Mouse (Mus musculus) intestine, postnatal 0 days (tissue): ENCODE measurements at regions not wholly inside any gene's neighbourhood (a gene's known extent, or its start where the extent isn't known, plus 50 kb on each side); places are given as distances from the start of the nearest gene placed in this dataset.
"Not testable (repeated sequence)": the region's sequence is repeated elsewhere in the genome, so short reads cannot be mapped to it uniquely, and the experiment has no call there.

Experiments
- ATAC-seq: fragments of 200-750 bp; cut with Nextera tagmentation; 2 replicates; pipeline ENCODE4 v1.8.0; 2017; ENCODE audit warnings: mild to moderate bottlenecking, moderate TSS enrichment, moderate library complexity
- H3K27ac ChIP-seq: fragments of 300-500 bp; sonication (generic); 2 replicates; pipeline ENCODE4 v1.5.1; 2014; ENCODE audit warnings: mild to moderate bottlenecking, low read depth, low read length, moderate library complexity
- H3K27me3 ChIP-seq: fragments of 300-500 bp; sonication (generic); replicated peaks from 2 replicates; pipeline ENCODE4 v1.6.1; 2014; ENCODE audit warnings: low read length, mixed read lengths; ENCODE audit not compliant: control insufficient read depth, insufficient read depth
- H3K36me3 ChIP-seq: fragments of 300-500 bp; sonication (generic); 2 replicates; pipeline ENCODE4 v1.6.1; 2014; ENCODE audit warnings: mild to moderate bottlenecking, moderate library complexity; ENCODE audit not compliant: control insufficient read depth, insufficient read depth
- H3K4me1 ChIP-seq: fragments of 300-500 bp; sonication (generic); replicated peaks from 2 replicates; pipeline ENCODE4 v1.6.1; 2014; ENCODE audit warnings: antibody characterized with exemption, low read length, mixed read lengths; ENCODE audit not compliant: control insufficient read depth, insufficient read depth
- H3K4me2 ChIP-seq: fragments of 300-500 bp; sonication (generic); replicated peaks from 2 replicates; pipeline ENCODE4 v1.6.1; 2014; ENCODE audit warnings: low read depth, mild to moderate bottlenecking, moderate library complexity
- H3K4me3 ChIP-seq: fragments of 300-500 bp; sonication (generic); 2 replicates; pipeline ENCODE4 v1.5.1; 2014; ENCODE audit warnings: low read depth, low read length
- H3K9ac ChIP-seq: fragments of 300-500 bp; sonication (generic); 2 replicates; pipeline ENCODE4 v1.6.1; 2014; ENCODE audit warnings: mild to moderate bottlenecking, low read depth, low read length
- H3K9me3 ChIP-seq: fragments of 300-500 bp; sonication (generic); 2 replicates; pipeline ENCODE4 v1.6.1; 2016; ENCODE audit warnings: mixed run types; ENCODE audit not compliant: control insufficient read depth
- CTCF ChIP-seq: sonication (generic); IDR thresholded peaks from 2 replicates; pipeline ENCODE4 v1.5.1; 2016; ENCODE audit warnings: low read depth, mild to moderate bottlenecking, control low read depth, antibody characterized with exemption, moderate library complexity
- WGBS: fragments of 180-500 bp; shearing (Covaris S2); extraction: QIAGEN DNeasy Blood & Tissue Kit; methylation state at CpG from one replicate; pipeline ENCODE4 v1.1.7; 2014; 5-methylcytosine and 5-hydroxymethylcytosine counted together

GRCm38 (mm10) chr7:93254287-93254686 is 174.6 kb downstream of the Fam181b start:
- H3K36me3 ChIP-seq, ATAC-seq, H3K4me2 ChIP-seq, H3K4me3 ChIP-seq, H3K4me1 ChIP-seq, H3K9ac ChIP-seq, H3K9me3 ChIP-seq, H3K27ac ChIP-seq, H3K27me3 ChIP-seq: not testable (repeated sequence)

GRCm38 (mm10) chr7:93285748-93286147 is 206.1 kb downstream of the Fam181b start:
- H3K9ac ChIP-seq = no peak overlapping the region
- no peaks in the 10 kb centered on the region for H3K36me3 ChIP-seq
- H3K4me2 ChIP-seq = no peak overlapping the region
- H3K4me3 ChIP-seq = no peak overlapping the region
- no peak for TF ChIP-seq CTCF
- no peaks in the 10 kb centered on the region for H3K4me1 ChIP-seq
- WGBS = 69% methylated on average over 3 of the region's 3 CpGs
- no peak for ATAC-seq
- no peaks in the 10 kb centered on the region for H3K9me3 ChIP-seq
- H3K27me3 ChIP-seq = no peaks in the 10 kb centered on the region
- H3K27ac ChIP-seq = no peak overlapping the region

GRCm38 (mm10) chr7:93291457-93291856 is 211.8 kb downstream of the Fam181b start:
- Histone ChIP-seq H3K36me3 (no peaks in the 10 kb centered on the region), H3K4me3 (no peak overlapping the region), H3K9ac (no peak overlapping the region), H3K4me2 (no peak overlapping the region), H3K27me3 (no peaks in the 10 kb centered on the region), H3K4me1 (no peaks in the 10 kb centered on the region), H3K9me3 (no peaks in the 10 kb centered on the region), H3K27ac (no peak overlapping the region)
- no peak for ATAC-seq
- 74% methylated on average over 3 of the region's 3 CpGs for WGBS
- no peak for TF ChIP-seq CTCF

- Histone ChIP-seq H3K27me3 (no peaks in the 10 kb centered on the region), H3K9ac (no peak overlapping the region), H3K4me3 (no peak overlapping the region), H3K27ac (no peak overlapping the region), H3K4me1 (no peaks in the 10 kb centered on the region), H3K9me3 (no peaks in the 10 kb centered on the region), H3K4me2 (no peak overlapping the region), H3K36me3 (no peaks in the 10 kb centered on the region)
- ATAC-seq = no peak
- WGBS = 70% methylated on average over 3 of the region's 3 CpGs
- no peak for TF ChIP-seq CTCF
Observed at GRCm38 (mm10) chr7:93291945-93292696, 212.5 kb downstream of the Fam181b start.

DNA sequence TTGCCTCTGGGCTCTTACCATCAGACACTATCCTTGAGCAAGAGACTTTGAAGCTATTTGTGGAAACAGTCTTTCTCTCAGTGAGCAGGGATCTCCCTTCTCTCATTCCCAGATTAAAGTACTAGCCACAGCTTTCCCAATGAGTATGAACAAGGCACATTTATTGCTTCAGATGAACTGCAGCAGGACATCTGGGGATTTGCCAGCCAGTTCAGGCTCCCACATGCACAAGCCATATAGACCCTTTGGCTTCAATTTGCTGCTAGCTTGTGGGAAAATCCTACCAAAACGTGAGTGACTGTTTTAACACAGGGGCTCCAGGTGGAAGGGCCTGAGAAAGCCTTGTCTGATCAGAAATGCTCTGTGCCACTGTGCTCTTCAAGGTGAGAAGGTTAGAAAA is 233.1 kb downstream of the Fam181b start:
- Histone ChIP-seq H3K36me3 (no peaks in the 10 kb centered on the region), H3K27ac (no peak overlapping the region), H3K9ac (no peak overlapping the region), H3K4me3 (no peak overlapping the region), H3K4me1 (no peaks in the 10 kb centered on the region), H3K4me2 (no peak overlapping the region), H3K9me3 (no peaks in the 10 kb centered on the region), H3K27me3 (no peaks in the 10 kb centered on the region)
- WGBS = 31% methylated on average over 1 of the region's 1 CpGs
- no peak for TF ChIP-seq CTCF
- ATAC-seq = no peak

DNA sequence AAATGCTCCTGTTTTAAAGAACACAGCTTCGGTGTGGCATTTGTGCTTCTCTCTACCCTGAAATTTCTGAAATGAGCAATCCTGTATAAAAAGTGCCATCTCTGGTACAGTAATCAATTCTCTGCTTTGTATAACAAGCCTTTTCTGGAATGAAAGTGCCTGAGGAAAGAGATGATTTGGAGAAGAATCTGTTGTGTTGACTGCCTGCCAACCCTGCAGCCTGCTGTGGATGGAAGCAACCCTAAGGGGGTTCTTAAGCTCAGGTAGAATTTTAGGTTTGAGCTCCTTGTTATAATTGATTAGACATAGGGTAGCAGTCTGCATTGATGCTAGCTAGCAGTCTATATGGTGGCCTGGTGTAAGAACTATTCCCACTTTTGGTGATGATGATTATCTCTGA is 251.7 kb downstream of the Fam181b start:
- no peak overlapping the region for H3K4me2 ChIP-seq
- no peaks in the 10 kb centered on the region for H3K9me3 ChIP-seq
- H3K36me3 ChIP-seq = no peaks in the 10 kb centered on the region
- no peak overlapping the region for H3K27ac ChIP-seq
- no peak for ATAC-seq
- WGBS = 84% methylated on average over 1 of the region's 1 CpGs
- H3K4me3 ChIP-seq = no peak overlapping the region
- H3K27me3 ChIP-seq = no peaks in the 10 kb centered on the region
- H3K9ac ChIP-seq = no peak overlapping the region
- no peak for TF ChIP-seq CTCF
- H3K4me1 ChIP-seq = no peaks in the 10 kb centered on the region

DNA sequence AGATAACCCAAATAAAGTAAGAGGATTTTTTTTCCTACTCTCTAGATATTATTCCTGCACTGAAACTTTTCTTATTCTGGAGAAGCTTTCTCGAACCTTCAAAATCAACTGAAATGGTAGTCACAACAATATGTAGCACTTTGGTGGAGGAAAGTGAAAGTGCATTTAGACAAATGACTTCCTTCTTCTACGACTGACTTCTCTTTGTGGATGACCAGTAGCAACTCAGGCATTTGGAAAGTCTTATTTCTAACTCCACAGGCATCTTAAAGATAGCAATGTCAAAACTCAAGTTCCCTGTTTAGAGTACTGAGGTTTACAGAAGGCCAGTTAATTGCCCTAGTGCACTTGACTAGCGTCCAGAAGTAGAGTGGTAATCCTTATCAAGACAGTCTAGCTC is 252.5 kb downstream of the Fam181b start:
- Histone ChIP-seq H3K36me3 (no peaks in the 10 kb centered on the region), H3K4me1 (no peaks in the 10 kb centered on the region), H3K4me2 (no peak overlapping the region), H3K27ac (no peak overlapping the region), H3K9me3 (no peaks in the 10 kb centered on the region), H3K9ac (no peak overlapping the region), H3K27me3 (no peaks in the 10 kb centered on the region), H3K4me3 (no peak overlapping the region)
- 41% methylated on average over 3 of the region's 3 CpGs for WGBS
- ATAC-seq = no peak
- no peak for TF ChIP-seq CTCF
